ENCODE assay signal across 18 mouse cellular contexts in the genomic region with DNA sequence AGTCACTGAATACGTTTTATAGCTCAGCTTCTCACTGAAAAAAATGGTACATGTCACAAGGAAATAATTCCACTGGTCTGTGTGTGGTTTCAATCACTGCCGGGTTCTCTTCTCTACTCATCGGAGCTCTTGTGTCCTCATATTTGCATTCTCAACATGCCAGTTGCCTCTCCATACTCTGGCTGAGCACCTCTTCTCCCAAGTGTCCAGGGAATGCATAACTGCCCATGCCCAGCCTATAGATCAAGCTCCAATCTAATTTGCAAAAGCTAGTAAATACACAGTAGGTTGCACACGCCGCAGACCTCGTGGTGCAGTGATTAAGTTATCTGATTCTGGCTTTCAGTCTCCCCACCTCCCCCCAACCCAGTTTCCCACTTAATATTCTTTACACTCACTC.
"Had no signal": no experiment of that assay in that cellular context is flagged by ENCODE, and none has a peak within 500 bp of the region (broad histone marks: within the 10 kb centered on the region; RNA-seq: fewer than 3 reads in every experiment).

No protein-coding gene starts in this region.

- DNase-seq: kidney, adult 18-20 months; kidney, postnatal 25 days; layer of hippocampus, postnatal 36 days; liver, embryonic 13.5 days; midbrain, embryonic 14.5 days; retina, postnatal 1 day; right cerebral cortex, postnatal 25 days; spleen, adult 18-20 months; thymus, postnatal 25 days had no signal

- H3K36me3 ChIP-seq: liver, embryonic 13.5 days; lung, embryonic 15.5 days; neural tube, embryonic 12.5 days; neural tube, embryonic 15.5 days; stomach, embryonic 15.5 days had no signal

- H3K4me3 ChIP-seq: layer of hippocampus, adult 2 months; left cerebral cortex, adult 2 months; liver, embryonic 13.5 days; lung, embryonic 15.5 days; neural tube, embryonic 12.5 days; neural tube, embryonic 15.5 days; stomach, embryonic 15.5 days had no signal

- H3K9me3 ChIP-seq: liver, embryonic 13.5 days; lung, embryonic 15.5 days; neural tube, embryonic 12.5 days; neural tube, embryonic 15.5 days; stomach, embryonic 15.5 days had no signal

- H3K9ac ChIP-seq: liver, embryonic 13.5 days; lung, embryonic 15.5 days; neural tube, embryonic 12.5 days; neural tube, embryonic 15.5 days; stomach, embryonic 15.5 days had no signal

- ATAC-seq: intestine, embryonic 16.5 days had no signal

- H3K27ac ChIP-seq: kidney, postnatal 0 days; layer of hippocampus, adult 2 months; left cerebral cortex, adult 2 months; liver, embryonic 13.5 days; lung, embryonic 15.5 days; neural tube, embryonic 12.5 days; neural tube, embryonic 15.5 days; stomach, embryonic 15.5 days had no signal

- H3K4me1 ChIP-seq: liver, embryonic 13.5 days; lung, embryonic 15.5 days; neural tube, embryonic 12.5 days; stomach, embryonic 15.5 days had no signal

- H3K27me3 ChIP-seq: liver, embryonic 13.5 days; lung, embryonic 15.5 days; neural tube, embryonic 12.5 days; neural tube, embryonic 15.5 days; stomach, embryonic 15.5 days had no signal

- H3K4me2 ChIP-seq: liver, embryonic 13.5 days; lung, embryonic 15.5 days; midbrain, embryonic 11.5 days; neural tube, embryonic 12.5 days; neural tube, embryonic 15.5 days; stomach, embryonic 15.5 days had no signal
